Mouse (Mus musculus) neutrophil, adult 5-6 weeks (primary cell): ENCODE data around the gene Olfr109. TPM values are rescaled to one million over a fixed set of nuclear protein-coding genes. Genes with fewer than 3 reads are reported as not detected.

Experiments
- ATAC-seq: fragments of 151-379, 151-347 bp; 2 replicates; pipeline ENCODE4 v1.8.0; 2017; ENCODE audit warnings: mild to moderate bottlenecking, moderate TSS enrichment; ENCODE audit not compliant: insufficient number of reproducible peaks, poor library complexity, low FRiP score, severe bottlenecking; ENCODE audit errors: extremely low read depth
- total RNA-seq: library from RNA; stranded (forward); fragments of 200-1000 nt; gene quantifications from 2 replicates; pipeline ENCODE4 v1.2.3, GENCODE M21; 2017

Gene Olfr109
- 0.23 TPM in 1 of 2 replicates, not detected in the other for total RNA-seq

GRCm38 (mm10) chr17:37458616-37459015 is at the start of gene Olfr109:
Olfr109 (plus strand) TSS chr17:37458916.
- ATAC-seq: no peak

GRCm38 (mm10) chr17:37413380-37413779 is 45.3 kb upstream of the Olfr109 start:
- ATAC-seq: no peak

GRCm38 (mm10) chr17:37445180-37445579 is 13.5 kb upstream of the Olfr109 start, which contains the start of gene Olfr108:
Olfr108 (plus strand) TSS chr17:37445480.
- ATAC-seq: no peak

GRCm38 (mm10) chr17:37483452-37483851 is 24.7 kb downstream of the Olfr109 start, which contains the start of gene H2-M2:
H2-M2 (minus strand) TSS chr17:37483552.
- no peak for ATAC-seq

- no peak for ATAC-seq
Measured at GRCm38 (mm10) chr17:37491930-37492518, 33.3 kb downstream of the Olfr109 start, which contains the start of gene Olfr110. Olfr110 (plus strand) TSS chr17:37492468.

- no peak for ATAC-seq
Measured at GRCm38 (mm10) chr17:37507730-37508129, 49.0 kb downstream of the Olfr109 start, which contains the start of gene Olfr111. Olfr111 (plus strand) TSS chr17:37508030.

Other genes with a start within 250 kb of the Olfr109 start
- gene Olfr95, start 245.8 kb upstream of the Olfr109 start, total RNA-seq: not detected in 2 replicates
- gene Olfr96, start 238.8 kb upstream of the Olfr109 start, total RNA-seq: not detected in 2 replicates
- not detected in 2 replicates for gene Olfr97, start 221.6 kb upstream of the Olfr109 start, total RNA-seq
- gene Olfr98, start 195.2 kb upstream of the Olfr109 start, total RNA-seq: 0.61 and 0.81 TPM in 2 replicates
- gene H2-M3, start 188.7 kb upstream of the Olfr109 start, total RNA-seq: 78.4 and 81.0 TPM in 2 replicates
- 0.61 and 1.9 TPM in 2 replicates for gene Olfr99, start 175.5 kb upstream of the Olfr109 start, total RNA-seq
- gene Olfr101, start 154.6 kb upstream of the Olfr109 start, total RNA-seq: not detected in 2 replicates
- gene Olfr102, start 141.9 kb upstream of the Olfr109 start, total RNA-seq: not detected in 2 replicates
- gene Olfr103, start 119.2 kb upstream of the Olfr109 start, total RNA-seq: not detected in 2 replicates
- gene Olfr104-ps, start 99.3 kb upstream of the Olfr109 start, total RNA-seq: not detected in 2 replicates
- gene Olfr105-ps, start 79.9 kb upstream of the Olfr109 start, total RNA-seq: not detected in 2 replicates
- gene Olfr106-ps, start 68.5 kb upstream of the Olfr109 start, total RNA-seq: not detected in 2 replicates
- gene Olfr107, start 59.7 kb upstream of the Olfr109 start, total RNA-seq: not detected in 2 replicates
- gene Olfr108, start 13.4 kb upstream of the Olfr109 start, total RNA-seq: not detected in 2 replicates
- gene H2-M2, start 24.6 kb downstream of the Olfr109 start, total RNA-seq: not detected in 2 replicates
- not detected in 2 replicates for gene Olfr110, start 33.6 kb downstream of the Olfr109 start, total RNA-seq
- not detected in 2 replicates for gene Olfr111, start 49.1 kb downstream of the Olfr109 start, total RNA-seq
- gene Olfr112, start 110.5 kb downstream of the Olfr109 start, total RNA-seq: not detected in 2 replicates
- not detected in 2 replicates for gene Olfr113, start 118.7 kb downstream of the Olfr109 start, total RNA-seq
- not detected in 2 replicates for gene Olfr114, start 133.8 kb downstream of the Olfr109 start, total RNA-seq
- gene Olfr115, start 168.2 kb downstream of the Olfr109 start, total RNA-seq: not detected in 2 replicates
- not detected in 2 replicates for gene Olfr116, start 168.3 kb downstream of the Olfr109 start, total RNA-seq
- not detected in 2 replicates for gene Olfr117, start 204.9 kb downstream of the Olfr109 start, total RNA-seq
- not detected in 2 replicates for gene Olfr118, start 208.1 kb downstream of the Olfr109 start, total RNA-seq
- gene Olfr119, start 237.6 kb downstream of the Olfr109 start, total RNA-seq: not detected in 2 replicates